Mouse (Mus musculus) limb, embryonic 13.5 days (tissue): ENCODE data around the gene Gm5269. TPM values are rescaled to one million over a fixed set of nuclear protein-coding genes. Genes with fewer than 3 reads are reported as not detected.
A peak's percentile ranks its signal among the peaks of the same experiment; 100 is the strongest.

Experiments
- ATAC-seq: fragments of 200-750 bp; cut with Nextera tagmentation; 2 replicates; pipeline ENCODE4 v1.8.0; 2017; ENCODE audit warnings: low read depth, moderate number of reproducible peaks, moderate TSS enrichment; ENCODE audit not compliant: low FRiP score
- H3K27ac ChIP-seq: fragments of 300-500 bp; sonication (generic); 2 replicates; pipeline ENCODE4 v1.5.1; 2015; ENCODE audit warnings: inconsistent platforms, mild to moderate bottlenecking, moderate library complexity
- H3K27me3 ChIP-seq: fragments of 300-500 bp; sonication (generic); 2 replicates; pipeline ENCODE4 v1.6.1; 2015; ENCODE audit warnings: mild to moderate bottlenecking, inconsistent platforms
- H3K36me3 ChIP-seq: fragments of 300-500 bp; sonication (generic); 2 replicates; pipeline ENCODE4 v1.6.1; 2015; ENCODE audit warnings: inconsistent platforms, mild to moderate bottlenecking, moderate library complexity
- H3K4me1 ChIP-seq: fragments of 300-500 bp; sonication (generic); 2 replicates; pipeline ENCODE4 v1.6.1; 2015; ENCODE audit warnings: inconsistent platforms
- H3K4me2 ChIP-seq: fragments of 300-500 bp; sonication (generic); replicated peaks from 2 replicates; pipeline ENCODE4 v1.6.1; 2015; ENCODE audit warnings: inconsistent platforms, mild to moderate bottlenecking, moderate library complexity
- H3K4me3 ChIP-seq: fragments of 300-500 bp; sonication (generic); 2 replicates; pipeline ENCODE4 v1.5.1; 2015; ENCODE audit warnings: moderate library complexity, mild to moderate bottlenecking, inconsistent platforms
- H3K9ac ChIP-seq: fragments of 300-500 bp; sonication (generic); 2 replicates; pipeline ENCODE4 v1.6.1; 2015; ENCODE audit warnings: mild to moderate bottlenecking, inconsistent platforms
- H3K9me3 ChIP-seq: fragments of 300-500 bp; sonication (generic); 2 replicates; pipeline ENCODE4 v1.6.1; 2016; ENCODE audit warnings: inconsistent platforms
- WGBS: fragments of 180-500 bp; shearing (Covaris S2); methylation state at CpG from one replicate; pipeline ENCODE4 v1.1.7; 2015; 5-methylcytosine and 5-hydroxymethylcytosine counted together
- polyA plus RNA-seq: library from polyadenylated mRNA; unstranded; fragments of >200 nt; fragmentation: Nextera tagmentation; extraction: Ambion mirVana; gene quantifications from 2 replicates; pipeline ENCODE4 v1.2.1, GENCODE M21; 2015

Gene Gm5269
- polyA plus RNA-seq, 1 experiment from 2014 or later = not detected

DNA sequence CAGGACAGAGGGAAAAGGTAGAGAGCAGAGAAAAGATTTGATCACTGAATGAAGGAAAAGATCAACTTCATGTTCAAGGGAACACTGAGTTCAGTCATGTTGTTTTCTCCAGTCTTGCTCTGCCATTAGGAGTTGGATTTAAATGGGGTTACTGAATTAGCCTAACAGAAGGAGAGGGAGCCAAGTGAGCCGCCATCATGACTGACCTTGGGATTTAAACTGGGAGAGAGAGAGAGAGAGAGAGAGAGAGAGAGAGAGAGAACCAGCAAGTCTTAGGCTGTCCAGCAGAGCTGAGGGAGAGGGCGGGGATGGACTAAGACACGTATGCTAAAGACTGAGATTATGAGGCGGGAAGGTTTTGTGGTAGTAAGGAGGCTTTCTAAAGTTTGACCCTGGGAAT, 24.2 kb upstream of the Gm5269 start:
- no peak overlapping the region for H3K4me2 ChIP-seq
- WGBS = 98% methylated on average over 4 of the region's 4 CpGs
- H3K9ac ChIP-seq = no peak overlapping the region
- no peaks in the 10 kb centered on the region; the same call in 1 of the 2 replicates for H3K4me1 ChIP-seq
- ATAC-seq = no peak
- no peaks in the 10 kb centered on the region for H3K36me3 ChIP-seq
- H3K27me3 ChIP-seq = no peaks in the 10 kb centered on the region
- no peak overlapping the region for H3K27ac ChIP-seq
- no peak overlapping the region for H3K4me3 ChIP-seq
- H3K9me3 ChIP-seq = no peaks in the 10 kb centered on the region

- H3K27ac ChIP-seq = no peak overlapping the region
- no peaks in the 10 kb centered on the region for H3K36me3 ChIP-seq
- 20% methylated on average over 5 of the region's 5 CpGs for WGBS
- no peak overlapping the region for H3K9ac ChIP-seq
- peak; percentile 84 for ATAC-seq
- H3K9me3 ChIP-seq = no peaks in the 10 kb centered on the region
- H3K4me3 ChIP-seq = no peak overlapping the region
- peaks cover 8% of the 10 kb centered on the region for H3K4me1 ChIP-seq
- H3K27me3 ChIP-seq = no peaks in the 10 kb centered on the region
- peak overlapping the region; percentile 19 for H3K4me2 ChIP-seq
These were observed 15.2 kb upstream of the Gm5269 start for GRCm38 (mm10) chr1:45905107-45905821.

DNA sequence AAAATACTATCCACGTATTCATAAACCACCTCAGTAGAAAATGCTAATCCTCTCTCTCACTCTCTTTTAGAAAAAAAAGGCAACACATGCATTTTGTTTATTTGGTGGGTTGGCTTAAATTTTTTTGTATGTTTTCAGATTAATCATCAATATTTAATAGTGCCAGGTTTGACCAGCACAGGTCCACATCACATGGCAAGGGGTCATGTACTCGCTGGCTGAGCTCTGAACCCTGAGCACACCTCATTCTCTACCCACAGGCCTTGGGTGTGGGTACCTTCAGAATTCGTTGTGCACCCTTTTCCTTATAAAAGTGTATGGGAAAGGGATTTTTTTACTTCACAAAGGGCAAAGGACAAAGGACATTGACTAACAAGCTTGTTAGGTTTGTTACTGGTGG, 14.1 kb upstream of the Gm5269 start:
- no peaks in the 10 kb centered on the region for H3K36me3 ChIP-seq
- WGBS = 79% methylated on average over 3 of the region's 3 CpGs
- H3K27me3 ChIP-seq = no peaks in the 10 kb centered on the region
- H3K27ac ChIP-seq = no peak overlapping the region
- H3K4me1 ChIP-seq = peaks cover 8% of the 10 kb centered on the region
- no peaks in the 10 kb centered on the region for H3K9me3 ChIP-seq
- H3K4me3 ChIP-seq = no peak overlapping the region
- no peak overlapping the region for H3K9ac ChIP-seq
- ATAC-seq = no peak
- H3K4me2 ChIP-seq = no peak overlapping the region

GRCm38 (mm10) chr1:45898044-45898443, 8.0 kb upstream of the Gm5269 start:
- no peaks in the 10 kb centered on the region for H3K27me3 ChIP-seq

GRCm38 (mm10) chr1:45894168-45894912, 4.3 kb upstream of the Gm5269 start:
- Histone ChIP-seq H3K9ac (no peak overlapping the region), H3K4me1 (0 out of 2 replicates have a peak, but pooled peaks cover 3% of the 10 kb centered on the region), H3K27me3 (no peaks in the 10 kb centered on the region), H3K36me3 (no peaks in the 10 kb centered on the region), H3K27ac (peak overlapping the region; percentile 55; the same call in 1 of the 2 replicates), H3K9me3 (no peaks in the 10 kb centered on the region), H3K4me3 (no peak overlapping the region), H3K4me2 (no peak overlapping the region)
- peak; percentile 90 for ATAC-seq
- 28% methylated on average over 6 of the region's 6 CpGs for WGBS

More at GRCm38 (mm10) chr1:45898044-45898443, 8.0 kb upstream of the Gm5269 start:
- Histone ChIP-seq H3K36me3 (no peaks in the 10 kb centered on the region), H3K4me3 (no peak overlapping the region), H3K9ac (no peak overlapping the region), H3K4me1 (no peaks in the 10 kb centered on the region), H3K4me2 (no peak overlapping the region), H3K9me3 (no peaks in the 10 kb centered on the region), H3K27ac (no peak overlapping the region)
- no peak for ATAC-seq
- 69% methylated on average over 1 of the region's 1 CpGs for WGBS

DNA sequence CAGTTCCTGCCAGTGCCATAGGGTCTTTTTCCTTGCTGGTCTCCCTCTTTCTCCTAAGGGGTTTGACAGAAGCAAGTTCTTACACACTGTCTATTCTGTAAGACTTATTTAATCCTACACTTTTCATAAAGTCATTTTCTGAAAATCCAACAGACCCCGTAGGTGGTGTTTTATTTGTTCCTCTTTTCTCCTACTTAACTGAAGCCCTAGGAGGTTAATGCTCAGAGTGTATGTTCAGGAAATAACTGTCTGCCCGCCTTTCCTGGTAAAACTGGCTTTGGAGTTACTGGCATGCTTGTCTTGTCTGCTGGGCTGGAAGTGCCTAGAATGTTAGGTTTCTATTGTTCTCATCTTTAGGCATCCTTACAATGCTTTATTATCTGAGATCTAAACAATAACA, 1.9 kb upstream of the Gm5269 start:
- Histone ChIP-seq H3K36me3 (no peaks in the 10 kb centered on the region), H3K27me3 (no peaks in the 10 kb centered on the region), H3K4me1 (0 out of 2 replicates have a peak, but pooled peaks cover 7% of the 10 kb centered on the region), H3K27ac (no peak overlapping the region), H3K9me3 (no peaks in the 10 kb centered on the region), H3K9ac (no peak overlapping the region), H3K4me3 (no peak overlapping the region), H3K4me2 (no peak overlapping the region)
- 42% methylated on average over 2 of the region's 2 CpGs for WGBS
- no peak for ATAC-seq

DNA sequence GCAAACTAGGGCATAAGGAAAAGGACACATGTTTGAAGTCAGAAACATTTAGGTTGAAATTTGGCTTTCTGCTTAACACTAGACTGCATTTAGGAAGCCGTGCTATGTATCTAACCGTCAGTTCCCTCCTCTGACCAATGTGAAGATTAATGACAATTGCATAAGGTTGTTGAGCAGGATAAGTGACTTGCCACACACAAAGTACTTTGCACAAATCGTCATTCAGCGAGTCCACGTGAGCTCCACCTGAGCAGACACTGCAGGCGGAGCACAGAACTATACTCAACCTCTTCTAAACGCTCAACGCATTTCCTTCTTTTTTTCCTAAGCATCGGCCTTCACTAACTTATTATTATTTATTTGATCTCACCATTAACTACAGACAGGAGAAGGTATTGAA, 3.3 kb downstream of the Gm5269 start:
- Histone ChIP-seq H3K27me3 (no peaks in the 10 kb centered on the region), H3K4me1 (0 out of 2 replicates have a peak, but pooled peaks cover 7% of the 10 kb centered on the region), H3K36me3 (no peaks in the 10 kb centered on the region), H3K27ac (no peak overlapping the region), H3K4me3 (no peak overlapping the region), H3K9ac (no peak overlapping the region), H3K4me2 (no peak overlapping the region), H3K9me3 (no peaks in the 10 kb centered on the region)
- ATAC-seq = no peak
- 84% methylated on average over 9 of the region's 9 CpGs for WGBS

GRCm38 (mm10) chr1:45883378-45883777, 6.7 kb downstream of the Gm5269 start:
- Histone ChIP-seq H3K36me3 (no peaks in the 10 kb centered on the region), H3K4me2 (no peak overlapping the region)
- ATAC-seq = no peak

DNA sequence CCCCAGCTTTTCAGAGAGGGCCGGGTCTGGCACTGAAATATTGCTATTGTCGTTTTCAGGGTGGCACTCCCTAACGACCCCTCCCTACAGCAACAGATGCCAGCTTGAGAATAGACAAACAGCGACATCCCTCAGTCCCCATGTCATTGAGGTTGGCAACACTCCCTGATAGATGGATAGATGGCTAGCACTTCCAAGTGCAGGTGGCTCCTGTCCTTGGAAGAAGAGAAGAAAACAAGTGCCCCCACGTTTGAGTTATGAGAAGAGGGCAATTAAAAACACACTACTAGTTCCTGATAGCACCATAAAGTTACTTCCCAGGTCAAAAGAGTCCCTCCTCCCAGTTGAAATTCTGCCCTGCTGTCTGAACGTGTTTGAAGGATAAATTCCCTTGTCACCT, 8.0 kb downstream of the Gm5269 start:
- ATAC-seq = no peak
- H3K9ac ChIP-seq = no peak overlapping the region

More at GRCm38 (mm10) chr1:45883378-45883777, 6.7 kb downstream of the Gm5269 start:
- no peaks in the 10 kb centered on the region for H3K9me3 ChIP-seq
- H3K27me3 ChIP-seq = no peaks in the 10 kb centered on the region
- no peak overlapping the region for H3K9ac ChIP-seq
- no peaks in the 10 kb centered on the region for H3K4me1 ChIP-seq
- H3K4me3 ChIP-seq = no peak overlapping the region
- no peak overlapping the region for H3K27ac ChIP-seq

DNA sequence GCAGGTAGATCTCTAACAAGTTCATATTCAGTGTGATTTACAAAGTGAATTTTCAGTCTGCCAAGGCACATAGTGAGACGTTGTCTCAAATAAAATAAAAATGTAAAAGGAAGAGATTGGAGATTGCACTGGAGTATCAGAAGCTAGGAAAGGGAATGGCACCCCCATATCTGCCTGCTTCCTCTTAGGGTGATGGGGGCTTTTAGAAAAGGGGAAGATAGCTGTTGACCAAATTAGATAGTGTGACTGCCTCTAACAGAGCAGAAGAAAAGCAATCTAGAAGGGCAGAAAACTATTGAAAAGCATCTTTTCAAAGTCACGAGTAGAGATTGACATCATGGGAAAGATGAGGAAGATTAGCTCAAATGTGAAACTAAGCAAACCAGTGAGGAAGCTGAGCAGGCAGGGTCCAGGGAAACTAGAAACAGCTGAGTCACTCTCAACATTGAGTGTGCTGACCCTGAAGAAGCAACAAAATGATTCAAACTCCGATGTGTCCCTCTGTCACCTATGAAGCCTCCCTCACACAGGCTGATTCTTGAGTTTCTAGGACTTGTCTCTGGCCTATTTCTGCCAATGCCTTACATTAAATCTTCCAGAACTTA, 8.7 kb downstream of the Gm5269 start:
- WGBS = 79% methylated on average over 3 of the region's 3 CpGs
- no peak overlapping the region for H3K27ac ChIP-seq
- H3K4me3 ChIP-seq = no peak overlapping the region
- H3K4me2 ChIP-seq = no peak overlapping the region
- no peak for ATAC-seq
- H3K27me3 ChIP-seq = no peaks in the 10 kb centered on the region
- no peaks in the 10 kb centered on the region for H3K36me3 ChIP-seq
- H3K9ac ChIP-seq = no peak overlapping the region
- H3K4me1 ChIP-seq = no peaks in the 10 kb centered on the region
- no peaks in the 10 kb centered on the region for H3K9me3 ChIP-seq

More for the DNA sequence above, 8.0 kb downstream of the Gm5269 start:
- H3K4me2 ChIP-seq = no peak overlapping the region
- H3K9me3 ChIP-seq = no peaks in the 10 kb centered on the region
- H3K4me3 ChIP-seq = no peak overlapping the region
- H3K4me1 ChIP-seq = no peaks in the 10 kb centered on the region
- no peaks in the 10 kb centered on the region for H3K36me3 ChIP-seq
- no peaks in the 10 kb centered on the region for H3K27me3 ChIP-seq
- H3K27ac ChIP-seq = no peak overlapping the region
- WGBS = 26% methylated on average over 6 of the region's 6 CpGs

GRCm38 (mm10) chr1:45877463-45877862, 12.6 kb downstream of the Gm5269 start:
- ATAC-seq = no peak
- WGBS = 60% methylated on average over 3 of the region's 3 CpGs
- Histone ChIP-seq H3K4me2 (no peak overlapping the region), H3K9ac (no peak overlapping the region), H3K9me3 (no peaks in the 10 kb centered on the region), H3K36me3 (no peaks in the 10 kb centered on the region), H3K27ac (no peak overlapping the region), H3K4me3 (no peak overlapping the region), H3K27me3 (no peaks in the 10 kb centered on the region), H3K4me1 (no peaks in the 10 kb centered on the region)

DNA sequence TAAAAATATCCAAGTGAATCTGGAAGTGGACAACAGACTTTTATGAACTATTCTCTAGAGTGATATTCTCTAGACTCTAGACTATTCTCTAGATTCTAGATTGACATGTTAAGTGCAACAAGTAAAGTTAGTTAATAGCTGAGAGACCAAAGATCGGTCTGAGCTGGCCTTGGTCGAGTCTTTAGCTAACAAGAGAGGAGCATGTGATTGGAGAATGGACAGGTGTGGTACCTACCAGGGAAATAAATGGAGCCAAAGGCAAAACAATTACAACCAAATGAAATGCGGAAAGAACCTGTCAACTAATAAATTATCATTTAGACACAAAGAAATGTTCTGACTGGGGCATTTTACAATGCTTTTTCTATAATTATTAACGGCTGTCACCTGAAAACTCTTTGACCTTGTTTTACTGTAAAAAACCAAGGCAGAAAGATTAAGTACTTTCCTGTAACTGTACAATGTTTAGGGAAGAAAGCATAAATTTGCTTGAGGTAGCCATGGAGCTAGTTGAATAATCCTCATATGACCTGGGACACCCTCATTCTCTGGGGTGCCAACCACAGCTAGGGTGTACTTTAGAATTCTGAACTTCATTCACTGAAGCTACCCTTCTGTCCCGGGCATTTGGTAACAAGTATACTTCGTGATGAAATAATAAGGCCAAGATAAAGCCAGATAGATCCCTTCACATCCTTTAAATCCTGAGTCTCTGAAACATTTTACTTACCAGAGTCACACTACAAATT, 13.4 kb downstream of the Gm5269 start:
- Histone ChIP-seq H3K9ac (no peak overlapping the region), H3K36me3 (no peaks in the 10 kb centered on the region), H3K4me1 (no peaks in the 10 kb centered on the region), H3K4me2 (no peak overlapping the region), H3K9me3 (no peaks in the 10 kb centered on the region), H3K27me3 (no peaks in the 10 kb centered on the region), H3K4me3 (no peak overlapping the region), H3K27ac (no peak overlapping the region)
- WGBS = 79% methylated on average over 6 of the region's 6 CpGs
- no peak for ATAC-seq
